Mouse (Mus musculus): ENCODE data around the gene Dhx35. TPM values are rescaled to one million over a fixed set of nuclear protein-coding genes. Genes with fewer than 3 reads are reported as not detected.

Dhx35 gene
- total RNA-seq, 1 experiment from 2014 or later = 17.6 TPM

DNA sequence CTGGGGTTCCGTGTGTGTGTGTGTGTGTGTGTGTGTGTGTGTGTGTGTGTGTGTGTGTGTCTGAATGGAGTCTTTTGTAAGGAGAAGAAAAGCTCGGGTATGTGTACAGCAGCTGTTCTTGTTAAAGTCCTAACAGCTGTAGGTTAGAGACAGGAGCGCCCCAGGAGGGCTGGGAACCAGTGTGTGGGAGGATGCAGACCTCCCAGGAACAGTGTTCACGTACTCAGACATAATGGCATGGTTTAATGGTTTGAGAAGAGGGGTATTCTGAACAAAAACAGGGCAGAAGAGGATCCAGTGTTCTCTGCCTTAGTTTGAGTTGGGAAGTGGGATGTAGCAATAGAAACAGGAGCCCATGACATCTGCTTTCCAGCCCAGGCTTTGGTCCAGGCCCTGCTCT, 4.7 kb downstream of the Dhx35 start:
- ATAC-seq (replicated peaks; ENCODE audit: low read depth, poor library complexity, severe bottlenecking) = no peak

GRCm38 (mm10) chr2:158800788-158801187, 6.2 kb downstream of the Dhx35 start:
- no peak for ATAC-seq (replicated peaks; ENCODE audit: low read depth, poor library complexity, severe bottlenecking)

- no peak for ATAC-seq (replicated peaks; ENCODE audit: low read depth, poor library complexity, severe bottlenecking)
These were observed 9.0 kb downstream of the Dhx35 start for GRCm38 (mm10) chr2:158803575-158803974.

DNA sequence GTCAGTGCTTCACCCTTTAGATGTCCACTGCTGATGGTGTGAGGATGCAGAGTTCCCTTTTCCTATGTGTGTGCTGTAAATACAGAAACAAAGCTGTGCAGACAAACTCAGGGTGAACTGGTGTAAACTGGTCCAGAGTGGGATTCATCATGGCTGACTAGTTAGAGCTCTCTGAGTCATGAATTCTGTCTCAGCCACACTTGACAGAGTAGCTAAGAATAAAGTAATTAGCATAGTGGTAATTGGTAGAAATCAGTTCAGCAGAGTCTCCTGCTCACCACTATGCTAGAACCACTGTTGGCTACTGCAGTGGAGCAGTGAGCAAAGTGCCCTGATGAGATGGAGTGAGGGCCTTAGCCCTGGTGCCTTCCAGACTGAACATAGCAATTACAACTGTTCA, 21.1 kb downstream of the Dhx35 start:
- ATAC-seq (replicated peaks; ENCODE audit: low read depth, poor library complexity, severe bottlenecking) = no peak

- no peak for ATAC-seq (replicated peaks; ENCODE audit: low read depth, poor library complexity, severe bottlenecking)
These were observed 21.6 kb downstream of the Dhx35 start for GRCm38 (mm10) chr2:158816239-158816638.

- ATAC-seq (replicated peaks; ENCODE audit: low read depth, poor library complexity, severe bottlenecking) = no peak
These were observed 23.1 kb downstream of the Dhx35 start for GRCm38 (mm10) chr2:158817708-158818107.

DNA sequence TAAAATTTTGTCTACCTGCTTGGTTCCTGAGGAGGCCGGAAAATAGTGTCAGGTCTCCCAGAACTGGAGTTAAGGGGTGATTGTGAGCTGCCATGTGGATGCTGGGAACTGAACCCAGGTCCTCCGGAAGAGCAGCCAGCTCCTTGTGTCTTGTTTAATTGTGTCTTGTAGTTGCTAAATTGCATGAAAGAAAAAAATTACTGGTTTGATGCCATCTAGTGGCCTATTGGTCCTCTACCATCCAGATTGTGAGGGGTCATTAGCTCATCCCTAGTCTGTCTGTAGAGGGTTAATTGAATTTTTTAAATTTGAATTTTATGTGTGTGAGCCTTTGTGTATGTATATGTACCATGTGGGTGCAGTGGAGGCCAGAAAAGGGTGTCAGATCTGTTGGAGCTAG, 33.5 kb downstream of the Dhx35 start:
- 0 out of 2 replicates have a peak, but pooled peaks have one; percentile 25 for ATAC-seq (replicated peaks; ENCODE audit: low read depth, poor library complexity, severe bottlenecking)

DNA sequence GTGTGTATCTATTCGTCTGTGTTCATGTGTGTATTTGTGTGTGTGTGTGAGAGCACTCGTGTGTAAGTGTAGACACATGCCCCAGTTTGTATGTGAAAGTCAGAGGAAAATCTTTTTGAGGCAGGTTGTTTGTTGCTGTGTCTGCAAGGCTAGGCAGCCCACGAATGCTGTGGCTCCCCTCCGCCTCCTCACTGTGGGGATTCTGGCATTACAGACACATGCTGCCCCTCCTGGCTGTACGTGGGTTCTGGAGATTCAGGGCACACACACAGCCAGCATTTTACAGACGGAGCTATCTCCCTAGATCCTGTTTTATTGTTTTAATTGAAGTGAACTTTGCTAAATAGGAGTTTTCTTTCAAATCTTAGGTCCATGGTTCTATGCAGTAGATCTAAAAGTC, 35.1 kb downstream of the Dhx35 start:
- no peak for ATAC-seq (replicated peaks; ENCODE audit: low read depth, poor library complexity, severe bottlenecking)

GRCm38 (mm10) chr2:158833221-158833620, 38.6 kb downstream of the Dhx35 start:
- ATAC-seq (replicated peaks; ENCODE audit: low read depth, poor library complexity, severe bottlenecking) = no peak

DNA sequence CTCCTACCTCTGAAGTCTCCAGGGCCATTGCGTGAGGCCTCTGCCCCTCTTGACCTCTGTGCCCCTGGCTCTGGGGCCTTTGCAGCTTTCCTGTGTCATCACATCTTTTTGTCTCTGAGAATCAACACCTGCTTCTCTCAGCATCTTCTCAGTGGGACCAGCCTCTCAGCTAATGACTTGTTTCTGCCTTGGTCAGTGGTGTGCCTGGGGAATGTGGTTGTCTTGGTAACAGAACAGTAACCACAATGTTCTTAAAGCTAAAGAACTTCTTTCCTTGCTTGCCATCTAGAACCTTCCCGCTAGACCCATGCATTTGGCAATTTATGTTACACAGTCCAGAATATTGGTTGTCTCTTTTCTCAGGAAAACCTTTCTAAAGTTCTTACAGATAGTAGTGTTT, 39.0 kb downstream of the Dhx35 start:
- no peak for ATAC-seq (replicated peaks; ENCODE audit: low read depth, poor library complexity, severe bottlenecking)

GRCm38 (mm10) chr2:158843287-158843686, 48.7 kb downstream of the Dhx35 start:
- no peak for ATAC-seq (replicated peaks; ENCODE audit: low read depth, poor library complexity, severe bottlenecking)

GRCm38 (mm10) chr2:158845031-158845430, 50.4 kb downstream of the Dhx35 start:
- no peak for ATAC-seq (replicated peaks; ENCODE audit: low read depth, poor library complexity, severe bottlenecking)

DNA sequence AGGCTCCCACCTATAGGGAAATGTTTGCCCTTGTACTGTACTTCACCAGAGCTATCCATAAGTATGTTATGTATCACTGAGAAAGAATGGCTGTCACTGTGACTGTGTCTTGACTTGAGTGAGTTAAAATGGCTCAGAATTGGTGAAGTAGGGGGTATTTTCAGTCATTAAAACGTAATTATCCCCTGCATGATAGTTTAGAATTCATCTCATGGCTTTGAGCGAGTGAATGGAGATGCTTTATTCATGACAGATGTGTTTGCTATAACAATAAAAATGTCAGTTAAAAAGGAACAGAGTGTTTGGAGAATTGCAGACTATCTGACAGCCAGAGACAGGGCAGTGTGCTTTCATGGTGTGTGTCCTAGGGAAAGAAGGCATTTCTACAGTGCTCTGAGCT, 51.6 kb downstream of the Dhx35 start:
- no peak for ATAC-seq (replicated peaks; ENCODE audit: low read depth, poor library complexity, severe bottlenecking)

- ATAC-seq (replicated peaks; ENCODE audit: low read depth, poor library complexity, severe bottlenecking) = no peak
These were observed 53.4 kb downstream of the Dhx35 start for GRCm38 (mm10) chr2:158847991-158848390.

DNA sequence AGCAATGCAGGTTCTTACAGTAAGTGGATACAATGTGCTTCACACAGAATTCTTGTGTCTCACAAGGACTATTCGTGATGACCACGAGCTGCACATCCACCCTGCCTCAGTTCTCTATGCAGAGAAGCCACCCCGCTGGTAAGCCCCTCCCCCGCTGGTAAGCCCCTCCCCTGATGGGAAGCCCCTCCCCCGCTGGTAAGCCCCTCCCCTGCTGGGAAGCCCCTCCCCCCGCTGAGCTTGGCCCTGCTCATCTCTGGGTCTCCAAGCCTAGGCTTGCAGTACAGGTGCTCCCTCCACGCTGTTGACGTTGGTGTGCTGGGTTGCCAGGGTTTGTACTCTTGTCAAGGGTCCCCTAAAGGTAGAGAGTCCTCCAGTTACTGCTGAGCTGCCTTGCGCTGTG, 54.8 kb downstream of the Dhx35 start:
- no peak for ATAC-seq (replicated peaks; ENCODE audit: low read depth, poor library complexity, severe bottlenecking)

GRCm38 (mm10) chr2:158852579-158852978, 58.0 kb downstream of the Dhx35 start:
- peak; percentile 85 for ATAC-seq (replicated peaks; ENCODE audit: low read depth, poor library complexity, severe bottlenecking)

DNA sequence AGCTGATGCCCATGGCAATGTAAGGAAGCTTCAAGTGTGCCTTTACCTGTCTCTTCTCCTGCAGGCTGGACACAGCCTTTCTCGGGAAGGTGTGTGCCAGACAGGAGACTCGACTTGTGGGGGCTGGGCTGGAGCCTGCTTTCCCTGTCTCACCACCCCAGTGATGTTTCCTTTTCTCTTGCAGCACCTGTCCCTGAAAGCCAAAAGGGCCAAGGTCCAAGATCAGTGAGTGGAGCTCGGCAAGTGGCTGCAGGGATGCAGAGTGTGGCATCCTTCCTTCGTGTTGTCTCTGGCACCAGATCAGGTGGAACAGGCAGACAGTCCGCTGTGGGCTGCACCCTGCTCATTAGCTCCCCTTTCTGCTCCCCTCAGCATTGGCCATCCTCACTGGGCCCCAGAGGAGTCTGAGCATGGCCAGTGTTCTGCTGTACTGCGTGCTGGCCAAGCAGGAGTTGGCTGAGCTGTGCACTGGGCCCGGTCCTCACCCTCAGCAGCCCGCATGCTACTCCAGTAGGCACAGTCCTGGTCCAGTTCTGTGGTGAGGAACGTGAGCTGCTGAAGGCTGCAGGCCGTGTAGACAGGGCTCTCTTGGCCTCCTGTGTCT, 62.4 kb downstream of the Dhx35 start:
- no peak for ATAC-seq (replicated peaks; ENCODE audit: low read depth, poor library complexity, severe bottlenecking)

GRCm38 (mm10) chr2:158857579-158857978, 63.0 kb downstream of the Dhx35 start:
- no peak for ATAC-seq (replicated peaks; ENCODE audit: low read depth, poor library complexity, severe bottlenecking)

DNA sequence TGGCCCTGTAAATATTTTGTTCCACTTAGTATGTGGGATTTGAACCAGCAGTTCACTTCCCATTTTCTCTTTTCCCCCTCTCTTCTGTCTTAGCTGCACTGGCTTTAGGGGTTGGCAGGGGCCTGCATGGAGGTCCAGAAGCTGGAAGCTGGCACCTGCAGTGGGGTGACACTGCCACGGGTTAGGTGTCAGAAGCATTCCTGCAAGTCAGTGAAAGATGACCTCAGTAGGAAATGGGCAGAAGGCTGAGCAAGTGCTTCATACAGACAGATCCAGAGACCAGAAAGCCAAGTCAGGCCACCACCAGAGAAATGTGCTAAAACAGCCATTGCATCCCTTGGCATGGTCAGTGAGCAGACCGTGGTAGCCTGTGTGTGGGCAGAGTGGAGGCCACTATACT, 66.5 kb downstream of the Dhx35 start:
- no peak for ATAC-seq (replicated peaks; ENCODE audit: low read depth, poor library complexity, severe bottlenecking)

DNA sequence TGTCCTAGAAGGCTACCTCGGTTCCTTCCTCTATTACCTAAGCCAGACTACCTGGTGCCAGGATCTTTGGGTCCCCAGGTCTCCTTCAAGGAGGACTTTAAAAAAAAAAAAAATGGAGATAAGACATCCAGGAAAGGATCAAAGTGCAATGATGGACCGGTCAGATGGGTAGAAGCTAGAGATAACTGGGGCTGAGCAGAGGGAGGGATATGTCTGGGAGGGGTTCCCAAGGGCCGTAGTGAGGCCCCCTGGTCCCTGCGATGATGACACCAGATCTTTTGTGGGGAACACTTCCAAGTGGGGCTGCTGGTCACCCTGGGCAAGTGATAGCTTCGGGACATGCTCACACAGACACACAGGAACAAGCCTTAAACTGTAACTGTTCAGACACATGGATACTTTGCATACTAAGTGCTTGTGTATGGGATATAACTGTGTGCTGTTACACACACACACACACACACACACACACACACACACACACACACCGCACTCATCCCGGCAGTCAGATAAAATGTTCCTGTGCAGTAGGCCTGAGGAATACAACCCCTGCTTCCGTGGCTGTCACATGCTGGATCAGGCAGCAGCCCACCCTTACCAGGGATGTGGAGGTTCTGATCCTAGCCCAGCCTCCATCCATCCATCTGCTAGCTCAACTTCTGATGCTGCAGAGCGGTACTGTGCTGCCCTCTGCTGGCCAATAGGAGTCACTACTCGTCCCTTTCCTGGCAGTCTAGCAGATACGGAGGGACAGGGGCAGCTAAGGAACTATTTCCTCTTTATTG, 68.9 kb downstream of the Dhx35 start:
- ATAC-seq (replicated peaks; ENCODE audit: low read depth, poor library complexity, severe bottlenecking) = peak; percentile 91

- ATAC-seq (replicated peaks; ENCODE audit: low read depth, poor library complexity, severe bottlenecking) = no peak
These were observed 69.5 kb downstream of the Dhx35 start for GRCm38 (mm10) chr2:158864126-158864458.

GRCm38 (mm10) chr2:158865358-158865757, 70.8 kb downstream of the Dhx35 start:
- peak; percentile 72 for ATAC-seq (replicated peaks; ENCODE audit: low read depth, poor library complexity, severe bottlenecking)
